ENCODE assay signal across 22 mouse cellular contexts in the genomic region with DNA sequence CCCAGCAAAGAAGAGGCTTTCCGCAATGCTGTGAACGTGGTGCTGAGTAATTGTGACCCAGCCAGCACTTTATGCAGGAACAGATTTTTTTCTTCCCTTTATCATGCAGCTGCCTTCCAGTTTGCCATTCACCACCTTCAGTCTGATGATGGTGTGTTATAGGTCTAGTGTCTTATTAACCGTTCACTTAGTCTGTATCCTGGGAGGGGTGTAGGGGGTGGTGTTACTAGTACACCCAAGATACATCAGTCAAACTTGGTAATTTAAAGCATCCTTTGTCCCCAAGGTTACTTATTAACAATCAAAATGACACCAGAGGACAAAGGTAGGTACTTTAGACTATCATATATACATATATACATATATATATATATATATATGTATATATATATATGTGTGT. TPM values are rescaled to one million over a fixed set of nuclear protein-coding genes. Genes with fewer than 3 reads are reported as not detected.
DNase-seq lines count a peak whose midpoint lies in the region; ATAC-seq and TF ChIP-seq lines count a peak whose summit lies in the region.
"Had no signal": no experiment of that assay in that cellular context is flagged by ENCODE, and none has a peak within 500 bp of the region (broad histone marks: within the 10 kb centered on the region; RNA-seq: fewer than 3 reads in every experiment).

No protein-coding gene starts in this region.

- no peak for DNase-seq in heart, adult 2 months
- no peak for DNase-seq in heart, postnatal 25 days (ENCODE audit: low spot score)
- no peak for DNase-seq in thymus, postnatal 25 days
- DNase-seq in ovary, adult 18-20 months (ENCODE audit: low spot score), result no peak
- DNase-seq: adrenal gland, postnatal 25 days; cerebellum, adult 11 months; heart, postnatal 36 days; lung, adult 18-20 months; lung, postnatal 10 days; right cerebral cortex, adult 18-20 months; right cerebral cortex, postnatal 4 days had no signal

- no peak overlapping the region for H3K4me3 ChIP-seq in heart, adult 2 months
- no peak overlapping the region for H3K4me3 ChIP-seq in kidney, embryonic 14.5 days (ENCODE audit: low read length)
- no peak overlapping the region for H3K4me3 ChIP-seq in kidney, embryonic 16.5 days (ENCODE audit: low read length)
- no peak overlapping the region for H3K4me3 ChIP-seq in brown adipose tissue, adult 24 weeks (ENCODE audit: insufficient read depth, low read depth, low read length)
- H3K4me3 ChIP-seq in intestine, postnatal 0 days (ENCODE audit: low read depth, low read length), result no peak overlapping the region
- H3K4me3 ChIP-seq: forebrain, embryonic 12.5 days; heart, embryonic 12.5 days; limb, embryonic 13.5 days; liver, embryonic 12.5 days; midbrain, embryonic 10.5 days; stomach, embryonic 15.5 days had no signal

- WGBS in heart, adult 2 months, result 57% methylated on average over 3 of the region's 3 CpGs
- 79% methylated on average over 3 of the region's 3 CpGs for WGBS in kidney, embryonic 14.5 days
- 74% methylated on average over 3 of the region's 3 CpGs for WGBS in kidney, embryonic 16.5 days
- WGBS in intestine, postnatal 0 days, result 43% methylated on average over 3 of the region's 3 CpGs

- TF ChIP-seq POLR2A in heart, adult 2 months (IDR thresholded peaks at IDR 0.05; ENCODE audit: insufficient read depth, low read depth, low read length), result no peak

- no peaks in the 10 kb centered on the region for H3K27me3 ChIP-seq in heart, adult 2 months (ENCODE audit: control insufficient read depth, insufficient read depth, low read length)
- H3K27me3 ChIP-seq in kidney, embryonic 14.5 days (ENCODE audit: control insufficient read depth, insufficient read depth, low read length), result no peaks in the 10 kb centered on the region
- H3K27me3 ChIP-seq in kidney, embryonic 16.5 days (ENCODE audit: insufficient read depth, low read length), result no peaks in the 10 kb centered on the region
- no peaks in the 10 kb centered on the region for H3K27me3 ChIP-seq in intestine, postnatal 0 days (replicated peaks; ENCODE audit: control insufficient read depth, insufficient read depth, low read length)
- H3K27me3 ChIP-seq: heart, embryonic 12.5 days; limb, embryonic 13.5 days; liver, embryonic 12.5 days; stomach, embryonic 15.5 days had no signal

- no peak for ATAC-seq in kidney, embryonic 14.5 days (ENCODE audit: low FRiP score, low TSS enrichment)
- ATAC-seq in kidney, embryonic 16.5 days (ENCODE audit: low FRiP score, low TSS enrichment), result no peak
- ATAC-seq in intestine, postnatal 0 days, result peak; percentile 50
- ATAC-seq: CD4-positive, CD25-positive, alpha-beta regulatory T cell, adult 4 months; liver, embryonic 12.5 days had no signal

- H3K9me3 ChIP-seq in kidney, embryonic 14.5 days (ENCODE audit: control insufficient read depth, low read length), result no peaks in the 10 kb centered on the region
- no peaks in the 10 kb centered on the region for H3K9me3 ChIP-seq in kidney, embryonic 16.5 days (ENCODE audit: low read length)
- H3K9me3 ChIP-seq in intestine, postnatal 0 days (ENCODE audit: control insufficient read depth), result no peaks in the 10 kb centered on the region
- H3K9me3 ChIP-seq: forebrain, embryonic 12.5 days; heart, embryonic 12.5 days; limb, embryonic 13.5 days; liver, embryonic 12.5 days; midbrain, embryonic 10.5 days; stomach, embryonic 15.5 days had no signal

- peaks cover 5% of the 10 kb centered on the region for H3K36me3 ChIP-seq in heart, adult 2 months (ENCODE audit: control insufficient read depth, insufficient read depth, low read length)
- H3K36me3 ChIP-seq in kidney, embryonic 14.5 days (ENCODE audit: control insufficient read depth, insufficient read depth, low read length), result no peaks in the 10 kb centered on the region
- H3K36me3 ChIP-seq in kidney, embryonic 16.5 days (ENCODE audit: insufficient read depth, low read length), result no peaks in the 10 kb centered on the region
- peaks cover 3% of the 10 kb centered on the region; the same call in 1 of the 2 replicates for H3K36me3 ChIP-seq in intestine, postnatal 0 days (ENCODE audit: control insufficient read depth, insufficient read depth)
- H3K36me3 ChIP-seq: forebrain, embryonic 12.5 days; heart, embryonic 12.5 days; limb, embryonic 13.5 days; midbrain, embryonic 10.5 days; stomach, embryonic 15.5 days had no signal

- intact Hi-C loops in heart, adult 2 months (cut with DNase I), result no loop called here
- intact Hi-C loops in heart, postnatal 25 days (cut with DNase I), result no loop called here

- no peak for TF ChIP-seq CTCF in heart, adult 2 months (IDR thresholded peaks at IDR 0.05)
- no peak for TF ChIP-seq CTCF in intestine, postnatal 0 days (IDR thresholded peaks at IDR 0.05; ENCODE audit: low read depth)

- peaks cover 3% of the 10 kb centered on the region for H3K79me2 ChIP-seq in heart, adult 2 months (replicated peaks; ENCODE audit: control insufficient read depth, insufficient read depth, low read length)

- peak overlapping the region; percentile 45 for H3K27ac ChIP-seq in heart, adult 2 months
- 0 out of 2 replicates have a peak overlapping the region, but pooled peaks have one; percentile 6 for H3K27ac ChIP-seq in kidney, embryonic 14.5 days (ENCODE audit: low read depth, low read length)
- H3K27ac ChIP-seq in kidney, embryonic 16.5 days (ENCODE audit: low read length), result no peak overlapping the region
- H3K27ac ChIP-seq in brown adipose tissue, adult 24 weeks (replicated peaks; ENCODE audit: low read depth, low read length), result 0 out of 2 replicates have a peak overlapping the region, but pooled peaks have one; percentile 10
- no peak overlapping the region for H3K27ac ChIP-seq in intestine, postnatal 0 days (ENCODE audit: low read depth, low read length)
- H3K27ac ChIP-seq: forebrain, embryonic 12.5 days; limb, embryonic 13.5 days; liver, embryonic 12.5 days had no signal

- peaks cover 50% of the 10 kb centered on the region for H3K4me1 ChIP-seq in heart, adult 2 months (ENCODE audit: control insufficient read depth, insufficient read depth, low read length)
- peaks cover 61% of the 10 kb centered on the region for H3K4me1 ChIP-seq in kidney, embryonic 14.5 days (ENCODE audit: control insufficient read depth, insufficient read depth, low read length)
- peaks cover 85% of the 10 kb centered on the region for H3K4me1 ChIP-seq in kidney, embryonic 16.5 days (ENCODE audit: insufficient read depth, low read length)
- H3K4me1 ChIP-seq in brown adipose tissue, adult 24 weeks (ENCODE audit: control insufficient read depth, insufficient read depth, insufficient read length, low read length), result peaks cover 71% of the 10 kb centered on the region
- H3K4me1 ChIP-seq in intestine, postnatal 0 days (replicated peaks; ENCODE audit: control insufficient read depth, insufficient read depth, low read length), result peaks cover 30% of the 10 kb centered on the region

- TF ChIP-seq EP300 in heart, adult 2 months (IDR thresholded peaks at IDR 0.05; ENCODE audit: insufficient read depth, low read depth, low read length), result no peak

- no peak overlapping the region for H3K4me2 ChIP-seq in kidney, embryonic 14.5 days (replicated peaks; ENCODE audit: low read depth, low read length)
- H3K4me2 ChIP-seq in kidney, embryonic 16.5 days (replicated peaks; ENCODE audit: low read depth, low read length), result no peak overlapping the region
- no peak overlapping the region for H3K4me2 ChIP-seq in intestine, postnatal 0 days (replicated peaks; ENCODE audit: low read depth)
- H3K4me2 ChIP-seq: heart, embryonic 12.5 days; limb, embryonic 13.5 days; liver, embryonic 12.5 days; stomach, embryonic 15.5 days had no signal

- no peak overlapping the region for H3K9ac ChIP-seq in heart, adult 2 months (ENCODE audit: low read depth, low read length)
- no peak overlapping the region for H3K9ac ChIP-seq in kidney, embryonic 14.5 days (ENCODE audit: low read depth, low read length)
- H3K9ac ChIP-seq in kidney, embryonic 16.5 days (replicated peaks; ENCODE audit: low read length), result no peak overlapping the region
- no peak overlapping the region for H3K9ac ChIP-seq in intestine, postnatal 0 days (ENCODE audit: low read depth, low read length)
- H3K9ac ChIP-seq: forebrain, embryonic 12.5 days; heart, embryonic 12.5 days; limb, embryonic 13.5 days; liver, embryonic 12.5 days; stomach, embryonic 15.5 days had no signal

RNA-seq across cellular contexts. Expression of a gene that starts 51.7 kb away (rescaled TPM):
- 100 to 1,000 TPM; 134 to 135 TPM for total RNA-seq in heart, adult 2 months (2021)
- polyA plus RNA-seq in heart, adult 2 months (2012; rRNA removed), result 69.4 and 121 TPM in 2 replicates
- 100 to 1,000 TPM; 146 to 157 TPM for total RNA-seq in heart, postnatal 25 days (2021)
- 8.9 and 13.5 TPM in 2 replicates for polyA plus RNA-seq in kidney, embryonic 14.5 days (2014; fragmentation: Nextera tagmentation; extraction: Ambion mirVana)
- polyA plus RNA-seq in kidney, embryonic 16.5 days (2015; fragmentation: Nextera tagmentation; extraction: Ambion mirVana), result 14.8 and 15.2 TPM in 2 replicates
- polyA plus RNA-seq in brown adipose tissue, adult 24 weeks (2012; ENCODE audit: insufficient read depth, insufficient read length, missing spikeins), result 17.3 and 25.1 TPM in 2 replicates
- polyA plus RNA-seq in intestine, postnatal 0 days (2015; fragmentation: Nextera tagmentation; extraction: Ambion mirVana), result 16.7 and 18.1 TPM in 2 replicates

RNA-seq across cellular contexts. Expression of a gene that starts 59.6 kb away (rescaled TPM):
- total RNA-seq in heart, adult 2 months (2021), result 10 to 100 TPM; 82.1 to 92.2 TPM
- 45.5 and 55.9 TPM in 2 replicates for polyA plus RNA-seq in heart, adult 2 months (2012; rRNA removed)
- 10 to 100 TPM; 67.8 to 72.4 TPM for total RNA-seq in heart, postnatal 25 days (2021)
- 26.5 and 48.7 TPM in 2 replicates for polyA plus RNA-seq in kidney, embryonic 14.5 days (2014; fragmentation: Nextera tagmentation; extraction: Ambion mirVana)
- 52.4 and 58.5 TPM in 2 replicates for polyA plus RNA-seq in kidney, embryonic 16.5 days (2015; fragmentation: Nextera tagmentation; extraction: Ambion mirVana)
- 66.8 and 68.6 TPM in 2 replicates for polyA plus RNA-seq in brown adipose tissue, adult 24 weeks (2012; ENCODE audit: insufficient read depth, insufficient read length, missing spikeins)
- 68.6 and 78.1 TPM in 2 replicates for polyA plus RNA-seq in intestine, postnatal 0 days (2015; fragmentation: Nextera tagmentation; extraction: Ambion mirVana)

Comparison
In these comparisons a context has a peak if more than half of its experiments do, and no peak if none do; other contexts are left out.
1. H3K27ac ChIP-seq: peak in heart, adult 2 months (single experiment), kidney, embryonic 14.5 days (single experiment) and brown adipose tissue, adult 24 weeks (single experiment); none in kidney, embryonic 16.5 days (single experiment) and intestine, postnatal 0 days (single experiment).